Mouse (Mus musculus) large intestine, adult 2 months (tissue): ENCODE measurements around the gene Fosl2. TPM values are rescaled to one million over a fixed set of nuclear protein-coding genes. Genes with fewer than 3 reads are reported as not detected.

ENCODE experiments used
- DNase-seq: peaks from one replicate; pipeline ENCODE4 v3.0.0-alpha.2; 2012; ENCODE audit warnings: low read depth, low spot score
- WGBS: fragments of 180-500 bp; shearing (Covaris S2); methylation state at CpG from one replicate; pipeline ENCODE4 v1.1.7; 2018; 5-methylcytosine and 5-hydroxymethylcytosine counted together
- polyA plus RNA-seq: library from polyadenylated mRNA; depleted of rRNA; stranded (reverse); fragments of >200 nt; gene quantifications from 2 replicates; pipeline ENCODE4 v1.2.3, GENCODE M21; 2012; rRNA removed

The Fosl2 gene
- polyA plus RNA-seq: 31.2 and 68.0 TPM in 2 replicates

DNA sequence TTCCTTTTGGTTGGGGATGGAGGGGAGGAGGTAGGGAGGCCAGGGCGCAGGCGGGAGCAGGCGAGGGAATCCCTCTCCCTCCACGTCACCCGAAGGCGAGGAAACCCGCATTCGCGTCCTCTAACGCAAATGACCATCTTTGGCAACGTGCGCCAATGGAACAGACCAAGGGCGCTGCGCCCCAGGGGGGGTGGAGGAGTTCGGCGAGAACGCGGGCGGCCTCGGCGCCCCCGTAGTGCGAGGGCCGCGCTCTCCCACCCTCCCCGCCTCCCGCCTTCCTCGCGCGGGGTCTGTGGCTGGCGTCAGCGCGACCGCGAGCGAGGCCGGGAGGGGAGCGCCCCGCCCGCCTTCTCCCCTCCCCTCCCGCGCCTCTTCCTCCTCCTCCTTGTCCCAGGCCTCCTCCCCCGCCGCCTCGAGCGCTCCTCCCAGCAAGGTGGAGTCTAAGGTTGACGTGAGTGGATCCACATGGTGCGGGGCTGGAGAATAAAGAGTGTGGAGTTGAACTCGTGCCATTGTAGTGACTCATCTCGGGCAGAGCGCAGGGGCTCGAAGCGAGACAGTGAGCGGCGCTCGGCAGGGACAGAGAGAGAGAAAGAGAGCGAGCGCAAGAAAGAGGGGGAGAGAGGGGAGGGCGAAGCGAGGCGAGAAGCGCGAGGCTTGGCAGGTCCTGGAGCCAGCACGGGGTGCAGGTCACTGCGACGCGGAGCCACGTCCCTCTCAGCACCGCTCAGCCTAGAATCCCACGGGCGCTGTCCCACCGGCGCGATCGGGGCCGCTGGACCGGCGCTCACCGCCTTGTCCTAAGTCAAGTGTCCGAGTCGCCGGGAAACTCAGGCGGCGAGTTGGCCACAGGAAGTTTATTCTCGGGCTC is at the start of gene Fosl2:
Fosl2 (plus strand) TSS at position 466 of the 871 bp plus-strand sequence.
- DNase-seq: peak; percentile 94
- under 1% methylated on average over 85 of the region's 85 CpGs for WGBS

DNA sequence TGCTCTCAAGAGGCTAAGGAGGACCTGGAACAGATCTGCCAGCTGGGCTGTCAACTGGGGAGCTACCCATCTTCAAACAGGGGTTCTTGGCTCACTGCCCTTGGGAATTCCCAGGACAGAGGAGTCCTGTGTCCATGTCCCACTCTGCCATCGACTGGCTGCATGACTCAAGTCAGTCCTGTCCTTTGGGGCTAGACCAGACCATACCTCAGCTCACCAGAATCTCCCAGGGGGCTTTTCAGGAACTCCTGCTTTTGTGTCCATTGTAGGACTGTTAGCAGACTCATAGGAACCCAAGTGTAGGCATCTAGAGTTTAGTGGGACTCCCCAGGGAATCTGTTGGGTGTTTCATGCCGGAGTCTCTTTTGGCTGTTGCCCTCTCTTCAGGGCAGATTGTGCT is 49.6 kb upstream of the Fosl2 start:
- WGBS: 85% methylated on average over 2 of the region's 2 CpGs

DNA sequence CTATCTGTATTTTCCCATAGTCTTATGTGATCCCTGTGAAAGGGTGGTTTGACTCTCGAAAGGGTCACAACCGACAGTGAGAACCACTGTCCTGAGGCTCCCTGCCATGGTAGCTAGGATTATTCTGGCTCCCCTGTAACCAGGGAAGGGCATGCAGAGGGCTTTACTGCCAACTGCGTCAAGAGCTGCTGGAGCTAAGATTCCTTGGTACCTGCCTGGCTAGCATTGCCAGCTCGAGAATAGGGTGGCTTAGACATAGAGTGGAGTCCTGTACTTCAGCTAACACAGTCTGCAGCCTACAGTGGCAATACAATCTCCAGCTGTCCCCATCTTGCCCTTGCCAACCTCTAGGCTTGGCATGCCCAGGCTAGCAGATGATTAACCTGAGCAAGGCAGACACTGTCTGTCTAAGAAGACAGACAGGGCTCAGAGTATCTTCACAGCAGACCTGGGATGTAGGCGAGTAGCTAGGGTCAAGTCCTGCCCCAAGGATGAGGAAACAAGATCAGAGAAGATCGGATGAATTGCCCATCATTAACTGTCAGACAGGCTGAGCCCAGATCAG is 49.0 kb upstream of the Fosl2 start:
- 73% methylated on average over 6 of the region's 6 CpGs for WGBS

More for the DNA sequence above, 49.6 kb upstream of the Fosl2 start:
- no peak for DNase-seq

DNA sequence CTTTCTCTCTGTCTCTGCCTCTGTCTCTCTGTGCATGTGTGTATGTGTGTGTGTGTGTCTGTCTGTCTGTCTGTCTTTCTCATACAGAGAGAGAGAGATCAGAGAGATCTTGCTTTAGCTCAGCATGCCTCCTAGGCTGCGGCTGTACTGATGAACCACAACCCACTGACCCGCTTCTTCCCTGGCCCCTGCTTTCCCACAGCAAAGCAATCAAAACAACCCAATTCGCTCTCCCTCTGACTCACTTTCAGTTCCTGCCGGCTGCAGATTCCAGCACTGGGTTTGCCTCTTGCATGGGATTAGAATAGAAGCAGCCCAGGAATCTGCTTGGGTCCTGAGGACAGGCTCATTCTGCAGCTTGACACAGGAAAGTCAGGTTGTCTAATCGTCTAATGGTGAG is 46.1 kb upstream of the Fosl2 start:
- no peak for DNase-seq
- WGBS: 44% methylated on average over 5 of the region's 5 CpGs

More for the DNA sequence above, 49.0 kb upstream of the Fosl2 start:
- no peak for DNase-seq

DNA sequence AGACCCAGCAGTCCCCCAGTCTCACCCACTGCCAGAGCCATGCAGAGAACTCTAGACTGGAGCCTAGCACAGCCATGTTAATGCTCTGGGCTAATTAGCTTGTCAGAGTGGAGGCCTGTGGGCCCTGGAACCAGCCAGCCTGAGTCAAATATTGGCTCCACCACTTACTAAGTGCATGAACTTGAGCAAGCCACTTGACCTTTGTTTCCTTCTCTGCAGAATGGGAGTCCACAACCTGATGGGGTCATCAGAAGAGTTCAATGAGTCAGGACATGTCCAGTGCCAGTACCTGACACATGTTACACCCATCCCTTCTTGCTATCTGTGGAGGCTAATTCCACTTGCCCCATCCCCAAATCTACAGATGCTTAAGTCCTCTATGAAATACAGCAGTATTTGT is 43.3 kb upstream of the Fosl2 start:
- DNase-seq: no peak

DNA sequence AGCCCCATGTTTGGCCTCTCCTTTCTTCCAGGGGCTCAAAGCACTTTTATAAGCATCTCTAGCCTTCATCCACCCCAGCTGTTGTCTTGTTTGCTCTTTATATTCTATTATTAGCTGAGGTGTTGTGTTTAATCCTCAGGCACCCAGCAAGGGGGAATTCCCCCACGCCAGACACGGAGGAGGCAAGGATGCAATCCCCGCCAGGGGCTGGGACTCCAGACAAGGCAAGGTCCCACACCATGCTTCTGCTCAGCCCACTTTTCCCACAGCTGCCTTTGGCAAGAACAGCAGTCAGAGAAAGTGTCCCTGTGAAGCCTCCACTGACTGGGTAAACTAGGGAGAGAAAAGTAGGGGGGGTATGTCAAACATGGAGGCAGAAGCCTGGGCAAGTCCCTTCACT is 36.9 kb upstream of the Fosl2 start:
- DNase-seq: no peak
- WGBS: 83% methylated on average over 3 of the region's 3 CpGs

DNA sequence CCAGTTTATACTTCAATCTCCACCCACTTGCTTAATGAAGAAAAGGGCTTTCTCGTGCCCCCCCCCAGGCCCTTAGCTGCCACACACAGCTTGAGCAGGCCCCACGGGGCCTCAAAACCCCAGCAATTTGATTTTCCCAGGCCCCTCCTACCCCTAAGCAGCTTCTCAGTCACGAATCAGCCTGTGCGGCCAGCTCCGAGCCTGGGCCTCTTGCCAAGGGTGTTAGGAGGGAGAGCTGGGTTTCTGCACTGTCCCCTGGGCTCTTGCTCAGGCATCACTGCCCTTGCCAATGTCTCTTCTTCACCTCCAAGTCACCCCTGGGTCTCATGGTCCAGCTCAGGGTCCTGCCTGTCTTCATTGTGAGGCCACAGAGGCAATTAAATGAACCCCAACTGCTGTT is 33.1 kb upstream of the Fosl2 start:
- 33% methylated on average over 5 of the region's 5 CpGs for WGBS
- DNase-seq: no peak

DNA sequence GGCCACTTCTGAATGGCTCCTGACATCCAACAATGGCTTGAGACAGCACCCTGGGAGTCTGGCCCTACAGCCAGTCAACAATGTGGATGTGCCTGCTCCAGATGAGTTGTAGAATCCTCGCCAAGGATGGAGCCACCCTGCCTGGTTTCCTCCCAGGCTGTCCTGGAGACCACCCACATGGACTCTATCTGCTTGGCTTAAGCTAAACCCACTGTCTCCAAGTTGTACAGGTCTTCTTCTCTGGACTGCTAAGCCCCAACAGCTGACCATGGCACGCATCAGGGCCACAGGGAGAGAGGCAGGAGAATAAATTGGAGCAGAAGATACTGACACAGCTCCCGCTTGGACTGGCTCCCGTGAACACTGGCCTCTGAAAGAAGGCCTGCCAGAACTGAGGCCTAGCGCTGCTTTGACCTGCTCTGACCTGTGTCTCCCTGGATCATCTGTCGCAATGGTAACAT is 32.6 kb upstream of the Fosl2 start:
- DNase-seq: no peak
- 81% methylated on average over 6 of the region's 6 CpGs for WGBS

DNA sequence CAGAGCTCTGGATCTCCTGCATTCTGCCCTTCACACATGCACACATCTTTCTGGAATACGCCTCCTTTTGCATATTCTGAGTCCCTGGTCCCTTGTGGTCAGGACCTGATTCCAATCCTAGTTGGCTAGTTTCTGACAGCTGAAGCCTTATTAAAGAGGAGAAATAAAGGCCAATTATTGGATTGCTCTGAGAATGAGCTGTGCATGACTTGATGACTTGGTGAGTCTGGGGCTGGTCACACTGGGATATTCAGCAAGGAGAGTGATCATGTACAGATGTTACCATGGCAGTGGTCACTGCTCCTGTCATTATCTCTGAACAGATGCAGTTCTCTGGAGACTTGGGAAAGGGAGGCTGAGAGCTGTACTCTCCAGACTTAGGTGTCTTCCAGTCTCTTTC is 32.1 kb upstream of the Fosl2 start:
- no peak for DNase-seq
- 80% methylated on average over 1 of the region's 1 CpGs for WGBS

DNA sequence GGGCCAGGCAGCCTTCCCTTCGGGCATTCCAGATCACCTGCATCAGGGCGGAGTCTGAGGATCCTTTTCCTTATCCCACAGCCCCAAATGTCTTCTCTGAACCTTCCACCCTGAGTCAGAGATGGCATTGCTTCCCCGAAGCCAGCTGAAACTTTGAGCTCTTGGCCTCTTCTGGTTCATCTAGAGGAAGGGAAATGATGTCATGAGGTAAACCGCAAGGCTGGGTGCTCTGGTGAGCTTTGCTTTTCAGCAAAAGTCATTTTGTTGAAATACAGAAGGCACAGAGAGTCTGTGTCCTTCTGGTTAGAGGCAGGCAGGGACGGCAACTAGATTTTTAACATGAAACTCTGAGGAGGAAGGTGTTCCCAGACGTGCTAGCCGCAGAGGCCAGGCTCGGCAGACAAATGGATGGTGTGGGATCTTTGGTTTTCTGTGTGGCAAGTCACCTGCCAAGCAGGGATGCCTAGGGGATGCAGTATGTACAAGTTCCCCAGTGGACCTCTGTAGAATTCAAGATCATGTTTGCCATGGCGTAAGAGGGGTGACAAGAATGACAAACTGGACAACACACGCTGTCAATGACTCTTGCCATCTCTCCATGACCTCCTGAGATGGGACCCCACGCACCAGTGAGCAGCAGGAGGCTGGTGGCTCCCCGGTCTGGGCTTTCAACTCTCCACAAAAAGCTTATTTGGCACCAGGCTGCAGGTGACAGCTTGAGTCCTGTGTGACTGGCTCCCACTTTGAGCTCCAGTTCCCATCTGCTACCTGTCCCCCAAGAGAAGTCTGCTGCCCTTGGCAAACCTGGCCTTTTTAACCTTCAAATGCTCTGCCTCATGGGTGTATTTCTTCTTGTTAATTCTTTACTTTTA is 31.2 kb upstream of the Fosl2 start:
- WGBS: 81% methylated on average over 12 of the region's 12 CpGs
- no peak for DNase-seq

DNA sequence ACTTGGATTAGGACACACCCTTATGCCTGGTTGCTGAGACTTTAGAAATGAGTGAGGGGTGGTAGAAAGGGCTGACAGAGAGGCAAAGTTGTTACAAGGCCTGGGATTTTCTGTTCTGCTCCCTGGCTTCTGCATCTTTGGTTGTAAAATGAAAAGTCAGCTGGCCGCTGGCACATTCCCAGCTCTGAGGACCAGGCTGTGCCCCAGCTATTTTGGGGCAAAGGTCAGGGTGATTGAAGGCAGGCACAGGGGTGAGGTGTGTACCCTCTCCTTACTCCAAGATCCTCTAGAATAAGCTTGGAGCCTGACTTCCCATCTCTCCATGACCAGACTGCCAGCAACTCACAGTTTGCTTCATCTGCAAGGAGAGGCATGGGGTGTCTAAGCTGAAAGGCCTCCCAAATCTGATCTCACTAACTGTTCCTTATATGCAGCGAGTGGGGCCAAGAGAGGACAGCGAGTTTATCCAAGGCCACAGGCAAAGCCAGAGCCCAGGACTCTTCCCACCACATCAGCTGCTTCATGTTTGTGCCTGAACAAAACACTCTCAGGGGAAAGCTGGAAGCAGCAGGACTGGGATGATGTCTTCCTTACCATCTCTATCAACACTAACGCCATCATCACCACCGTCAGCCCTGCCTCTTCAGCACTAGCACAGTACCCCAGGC is 29.0 kb upstream of the Fosl2 start:
- WGBS: 62% methylated on average over 5 of the region's 5 CpGs

DNA sequence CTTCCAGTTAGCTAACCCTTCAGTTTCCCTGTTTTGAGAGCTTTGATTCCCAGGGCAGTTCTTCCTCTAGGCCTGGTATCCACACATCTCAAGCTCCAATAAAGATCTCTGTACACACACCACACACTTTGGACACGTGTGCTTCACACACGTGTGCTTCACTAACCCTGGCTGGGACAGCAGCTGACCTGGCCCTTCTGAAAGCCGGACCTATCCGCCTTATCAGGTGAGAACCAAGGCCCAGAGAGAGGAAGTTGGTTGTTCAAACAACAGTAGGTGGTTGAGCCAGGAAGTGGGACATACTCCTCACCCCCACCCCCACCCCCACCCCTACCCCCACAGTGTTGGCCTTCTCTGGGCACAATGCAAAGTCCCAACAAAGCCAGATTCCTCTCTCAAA is 24.9 kb upstream of the Fosl2 start:
- no peak for DNase-seq
- WGBS: 68% methylated on average over 4 of the region's 4 CpGs

More for the DNA sequence above, 29.0 kb upstream of the Fosl2 start:
- DNase-seq: no peak

DNA sequence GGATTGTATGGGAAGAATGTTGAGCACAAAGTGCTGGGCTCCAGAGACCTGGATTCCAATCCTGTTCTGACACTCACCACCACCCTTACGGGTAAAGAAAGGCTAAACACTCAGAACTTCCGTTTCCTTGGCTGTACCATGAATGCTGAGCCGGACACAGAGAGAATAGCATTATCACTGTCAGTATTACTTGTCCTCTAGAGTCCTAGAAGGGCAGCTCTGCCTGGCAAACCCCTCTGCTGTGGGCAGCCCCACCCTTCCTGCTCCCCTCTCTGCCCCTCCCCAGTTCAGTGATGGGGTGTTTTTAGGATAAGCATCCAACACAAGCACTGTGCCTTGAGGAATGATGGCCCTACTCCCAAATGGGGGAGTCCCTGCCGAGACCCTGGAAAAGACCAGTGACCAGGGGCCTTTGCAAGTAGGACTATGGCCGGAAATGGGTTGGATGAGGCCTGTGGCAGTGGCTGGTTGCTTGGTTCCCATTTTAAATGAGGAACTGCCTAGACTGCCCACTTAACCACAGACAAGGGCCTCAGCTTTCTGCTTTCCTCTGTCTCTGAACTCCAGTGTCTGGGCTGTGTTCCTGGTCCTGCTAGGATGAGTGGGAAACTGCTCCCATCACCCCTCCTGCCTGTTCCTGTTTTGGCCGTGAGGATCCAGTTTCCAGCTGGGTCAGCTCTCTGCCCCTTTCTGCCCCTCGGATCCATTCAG is 23.2 kb upstream of the Fosl2 start:
- DNase-seq: no peak
- 81% methylated on average over 7 of the region's 7 CpGs for WGBS

DNA sequence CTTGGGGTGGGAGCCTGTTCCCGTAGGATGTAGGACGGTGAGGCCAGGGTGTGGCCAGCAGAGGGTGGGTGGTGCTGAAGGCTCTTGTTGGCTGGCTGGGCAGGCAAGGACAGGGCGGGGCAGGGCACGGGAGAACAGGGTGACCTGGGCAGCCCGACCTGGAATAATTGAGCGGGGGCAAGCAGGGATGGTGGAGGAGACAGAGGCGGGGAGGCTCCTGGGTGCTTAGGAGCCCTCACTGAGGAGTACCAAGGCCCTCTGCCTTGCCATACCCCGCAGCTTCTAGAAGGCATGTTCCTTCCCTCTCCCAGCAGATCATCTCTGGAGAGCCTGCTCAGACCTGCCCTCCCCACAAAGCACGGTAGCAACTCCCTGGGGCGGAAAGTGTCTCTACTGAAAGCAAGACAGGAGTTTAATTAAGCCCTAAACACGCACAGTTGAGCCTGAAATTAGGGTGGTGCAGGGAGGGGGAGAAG is 14.7 kb upstream of the Fosl2 start:
- no peak for DNase-seq
- 36% methylated on average over 11 of the region's 11 CpGs for WGBS

DNA sequence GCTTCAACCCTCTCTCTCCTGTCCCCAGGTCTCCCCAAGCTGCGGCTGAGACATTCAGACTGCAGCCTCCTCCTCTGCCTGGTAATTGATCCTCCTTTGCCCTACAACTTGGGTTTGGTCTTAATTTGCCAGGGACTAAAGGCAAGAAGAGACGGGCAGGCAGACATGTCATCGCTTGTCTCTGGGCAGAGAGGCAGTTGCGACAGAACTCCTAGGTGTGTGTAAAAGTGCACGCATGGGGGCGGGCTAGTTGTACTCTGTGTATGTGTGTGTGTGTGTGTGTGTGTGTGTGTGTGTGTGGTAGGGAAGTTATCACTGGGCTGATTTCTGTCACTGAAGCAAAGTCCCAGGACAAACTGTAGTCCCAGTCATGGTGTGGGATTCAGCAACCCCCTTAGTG is 13.7 kb upstream of the Fosl2 start:
- DNase-seq: no peak
- 85% methylated on average over 6 of the region's 6 CpGs for whole genome bisulfite sequencing

DNA sequence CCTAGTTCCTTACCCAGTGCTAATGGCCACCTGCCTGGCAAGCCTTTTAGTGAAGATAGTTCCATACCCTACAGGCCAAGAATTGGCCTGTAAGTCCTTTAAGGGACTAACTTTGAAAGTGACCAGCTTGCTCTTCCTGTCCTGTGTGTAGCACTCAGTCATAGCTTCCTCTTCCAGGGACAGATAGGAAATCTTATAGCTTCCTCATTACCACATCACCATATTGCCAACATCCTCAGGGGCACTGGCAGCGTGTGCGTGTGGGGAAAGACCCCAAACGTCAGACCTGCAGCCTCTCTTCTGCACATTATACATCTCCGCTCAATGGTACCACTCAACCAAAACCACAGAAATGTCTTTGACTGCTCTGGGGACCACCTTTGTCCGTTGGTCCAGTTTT is 13.2 kb upstream of the Fosl2 start:
- WGBS: 82% methylated on average over 5 of the region's 5 CpGs
- DNase-seq: no peak

DNA sequence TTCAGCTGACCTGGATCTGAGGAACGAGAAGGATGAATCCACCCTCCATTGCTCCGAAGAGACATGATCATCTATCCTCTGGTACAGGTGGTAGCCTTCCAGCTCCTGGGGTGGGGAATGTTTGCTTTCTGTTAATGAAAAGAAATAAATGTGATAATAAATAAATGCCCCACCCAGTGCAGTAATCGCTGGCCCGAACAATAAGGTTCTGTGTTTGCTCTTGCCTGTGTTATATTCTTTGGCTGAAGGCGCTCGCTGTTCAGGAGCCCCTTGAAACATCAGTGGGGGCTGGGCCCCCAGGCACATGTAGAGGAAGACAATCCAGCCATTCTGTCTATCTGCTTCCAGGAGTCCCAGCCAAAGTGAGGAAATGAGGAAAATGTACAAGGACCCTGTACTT is 10.6 kb upstream of the Fosl2 start:
- WGBS: 33% methylated on average over 6 of the region's 6 CpGs
- DNase-seq: no peak

DNA sequence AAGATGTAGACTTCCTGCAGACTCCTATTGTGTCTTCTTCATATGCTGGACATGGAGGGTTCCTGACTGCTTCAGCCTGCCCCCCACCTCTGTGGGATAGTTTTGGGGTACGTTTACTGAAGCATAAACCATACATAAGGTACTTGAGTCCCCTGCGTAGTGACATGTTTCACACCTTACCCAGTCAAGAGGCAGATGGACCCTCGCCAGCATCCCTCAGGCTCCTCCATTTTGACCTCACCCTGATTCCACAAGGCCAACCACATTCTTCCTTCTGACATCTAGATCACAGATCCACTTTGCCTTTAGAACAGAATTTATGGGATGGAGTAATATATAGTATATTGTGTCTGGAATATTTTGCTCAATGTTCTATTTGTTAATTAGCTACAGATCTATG is 8.4 kb upstream of the Fosl2 start:
- WGBS: 92% methylated on average over 3 of the region's 3 CpGs
- no peak for DNase-seq

DNA sequence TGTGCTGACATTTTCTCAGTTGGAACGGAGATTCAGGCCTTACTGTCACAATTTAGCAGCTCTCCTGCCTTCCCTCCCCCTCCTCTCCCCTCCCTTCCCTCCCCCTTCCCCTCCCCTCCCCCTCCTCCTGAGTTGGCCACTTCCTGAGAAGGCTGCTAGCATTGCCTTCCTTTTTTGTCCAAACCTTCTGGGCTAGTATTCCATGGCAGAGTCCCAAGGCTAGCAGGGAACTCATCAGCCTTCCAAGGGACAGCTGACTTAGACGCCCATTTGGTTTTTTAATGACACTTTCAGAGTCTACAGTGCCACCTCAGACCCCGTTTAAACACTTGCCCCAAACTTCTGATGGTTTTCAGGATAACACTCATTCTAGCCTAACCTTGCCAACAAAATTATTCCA is 7.7 kb upstream of the Fosl2 start:
- DNase-seq: no peak
- WGBS: 61% methylated on average over 3 of the region's 3 CpGs
